Mouse (Mus musculus): Measurements from ENCODE around the gene Foxs1.

Foxs1 gene

DNA sequence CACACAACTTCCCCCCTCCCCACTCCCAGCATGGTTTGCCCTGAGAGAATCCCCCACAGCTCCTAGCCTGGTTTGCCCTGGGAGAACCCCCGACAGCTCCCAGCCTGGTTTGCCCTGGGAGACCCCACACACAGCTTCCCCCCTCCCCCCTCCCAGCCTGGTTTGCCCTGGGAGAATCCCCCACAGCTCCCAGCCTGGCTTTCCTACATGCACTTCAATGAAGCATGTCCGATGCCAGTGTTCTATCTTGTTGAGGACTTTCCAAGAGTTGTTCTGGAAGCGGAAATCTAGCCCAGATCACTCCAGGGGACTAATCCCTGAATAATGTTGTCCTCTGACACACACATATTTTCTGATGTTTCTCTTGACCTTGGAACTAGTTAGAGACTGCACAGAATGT, 30.4 kb downstream of the Foxs1 start:
- no peak for DNase-seq

DNA sequence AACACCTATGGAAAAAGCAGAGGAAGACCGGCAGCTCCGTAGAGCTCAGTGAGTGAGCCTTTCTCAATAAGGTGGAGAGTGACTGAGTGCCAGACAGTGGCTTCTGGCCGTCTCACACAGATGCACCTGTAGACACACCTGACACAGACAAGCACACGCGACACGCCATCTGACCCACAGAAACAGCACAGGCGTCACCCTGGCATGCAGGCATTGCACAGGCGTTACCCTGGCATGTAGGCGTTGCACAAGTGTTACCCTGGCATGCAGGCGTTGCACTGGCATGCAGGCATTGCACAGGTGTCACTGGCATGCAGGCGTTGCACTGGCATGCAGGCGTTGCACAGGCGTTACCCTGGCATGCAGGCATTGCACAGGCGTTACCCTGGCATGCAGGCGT, 31.7 kb downstream of the Foxs1 start:
- no peak for DNase-seq

DNA sequence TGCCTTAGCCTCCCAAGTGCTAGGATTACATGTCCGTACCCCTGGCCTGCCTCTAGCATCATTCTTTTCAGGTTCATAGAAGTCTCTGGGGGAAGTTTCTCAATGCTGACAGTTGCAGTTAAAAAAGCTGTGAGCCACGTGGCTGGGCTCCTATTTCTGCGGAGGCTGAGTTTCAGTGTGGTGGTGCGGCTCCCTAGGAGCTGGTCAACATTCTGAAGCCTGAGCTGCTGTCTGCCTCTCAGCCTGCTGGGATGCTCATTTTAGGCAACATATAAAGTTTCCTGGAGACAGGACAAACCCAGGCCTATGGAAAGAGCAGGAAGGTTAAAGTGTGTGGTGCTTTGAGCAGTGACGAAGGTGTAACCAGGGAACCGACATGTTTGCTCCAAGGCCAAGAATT, 34.0 kb downstream of the Foxs1 start:
- no peak for DNase-seq

DNA sequence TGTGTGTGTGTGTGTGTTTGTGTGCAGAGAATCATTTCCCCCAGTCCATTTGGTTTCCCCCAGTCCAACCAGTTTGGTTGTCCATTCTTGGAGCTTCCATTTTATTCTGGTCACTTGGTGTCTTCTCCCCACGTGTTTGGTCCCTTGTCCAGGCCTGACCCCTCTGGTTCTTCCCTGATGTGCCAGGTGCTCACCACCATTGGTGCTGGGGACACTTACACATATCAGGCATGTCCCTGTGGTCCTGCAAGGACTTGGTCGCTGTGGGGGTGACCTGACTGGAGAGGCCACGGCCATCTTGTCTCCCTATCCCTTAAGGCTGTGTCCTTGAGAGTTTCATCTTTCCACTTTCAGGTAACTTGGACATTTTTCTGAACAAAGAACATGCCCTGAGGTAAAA, 36.1 kb downstream of the Foxs1 start:
- DNase-seq = no peak

DNA sequence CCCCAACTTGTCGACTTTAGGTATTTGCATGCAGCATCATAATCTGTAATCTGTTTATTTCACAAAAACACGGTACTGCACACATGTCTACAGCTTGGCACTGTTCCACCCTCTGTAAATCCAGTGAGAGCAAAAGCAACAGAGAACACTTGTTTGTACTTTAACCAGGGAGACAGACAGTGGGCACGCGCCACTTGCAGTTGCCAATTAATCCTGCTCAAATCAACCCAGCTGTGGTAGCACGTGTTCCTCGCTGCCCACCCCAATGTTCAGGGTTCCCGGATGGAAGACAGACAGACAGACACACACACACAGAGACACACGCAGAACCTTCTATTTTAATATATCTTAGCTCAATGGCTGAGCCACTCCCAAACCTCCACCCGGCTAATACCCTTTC, 37.2 kb downstream of the Foxs1 start:
- no peak for DNase-seq

DNA sequence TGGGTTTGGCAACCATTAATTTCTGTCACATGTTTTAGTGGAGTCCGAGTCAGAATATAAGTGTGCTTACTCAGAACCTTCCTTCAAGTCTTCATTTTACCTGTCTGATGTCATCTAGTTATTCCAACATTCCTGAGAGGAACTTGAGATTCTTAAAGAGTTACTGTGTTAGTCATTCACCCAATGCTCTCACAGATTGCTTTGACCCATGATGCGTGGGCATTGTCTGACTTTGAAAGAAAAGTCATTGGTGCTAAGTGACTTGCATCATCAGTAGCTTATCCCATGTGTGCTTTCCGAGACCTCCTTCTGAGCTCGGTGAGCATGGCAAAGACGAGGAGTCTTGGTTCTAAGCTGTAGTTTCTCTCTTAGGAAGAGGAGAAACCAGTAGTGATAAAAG, 44.2 kb downstream of the Foxs1 start:
- DNase-seq = no peak

DNA sequence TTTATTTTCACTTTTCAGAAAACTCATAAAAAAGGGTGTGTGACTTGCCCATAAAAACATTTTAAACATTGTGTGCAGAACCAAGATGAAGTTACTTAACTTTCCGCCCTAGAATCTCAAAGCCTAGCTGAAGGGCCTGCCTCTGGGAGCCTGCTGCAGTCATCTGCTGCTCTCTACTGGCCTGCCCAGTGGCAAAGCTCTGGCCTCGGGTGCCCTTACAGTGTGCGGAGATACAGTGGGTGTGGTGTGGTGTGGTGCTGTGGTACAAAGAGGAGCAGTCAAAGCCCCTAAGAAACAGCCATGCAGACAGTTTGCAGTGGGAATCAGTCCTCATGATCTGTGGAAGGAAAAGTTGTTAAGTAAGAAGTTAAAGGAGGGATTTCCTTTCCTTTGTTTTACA, 45.8 kb downstream of the Foxs1 start:
- DNase-seq = no peak

DNA sequence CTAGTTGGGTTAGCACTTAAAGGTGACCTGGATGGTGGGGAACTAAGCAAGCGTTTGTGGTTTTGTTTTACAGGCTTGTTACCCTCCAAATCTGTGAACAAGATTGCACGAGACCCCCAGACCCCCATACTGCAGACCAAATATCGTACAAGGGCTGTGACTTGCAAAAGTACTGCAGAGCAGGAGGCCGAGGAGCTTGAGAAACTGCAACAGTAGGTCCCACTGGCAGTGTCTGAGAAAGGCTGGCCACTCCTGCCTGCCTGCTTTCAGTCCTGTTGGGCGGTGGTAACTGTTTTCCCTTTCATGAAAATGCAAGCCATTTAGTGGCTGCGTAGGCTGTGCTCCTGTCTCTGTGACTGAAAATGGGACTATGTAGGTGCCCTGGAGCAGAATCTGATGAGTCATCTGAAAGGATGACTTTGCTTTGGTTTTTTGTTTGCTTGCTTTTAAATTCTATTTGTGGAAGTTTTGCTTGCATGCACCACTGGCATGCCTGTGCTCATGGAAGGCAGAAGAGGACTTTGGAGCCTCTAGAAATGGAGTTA, 48.8 kb downstream of the Foxs1 start:
- peak; percentile 52 for DNase-seq

All from right cerebral cortex, postnatal 25 days (tissue).